Mouse (Mus musculus): Measurements from ENCODE around the gene Map1b. TPM values are rescaled to one million over a fixed set of nuclear protein-coding genes. Genes with fewer than 3 reads are reported as not detected.
A peak's percentile ranks its signal among the peaks of the same experiment; 100 is the strongest.

Map1b gene
- 2.8 and 3.0 TPM in 2 replicates for polyA plus RNA-seq (2015; fragmentation: Nextera tagmentation; extraction: Ambion mirVana)

DNA sequence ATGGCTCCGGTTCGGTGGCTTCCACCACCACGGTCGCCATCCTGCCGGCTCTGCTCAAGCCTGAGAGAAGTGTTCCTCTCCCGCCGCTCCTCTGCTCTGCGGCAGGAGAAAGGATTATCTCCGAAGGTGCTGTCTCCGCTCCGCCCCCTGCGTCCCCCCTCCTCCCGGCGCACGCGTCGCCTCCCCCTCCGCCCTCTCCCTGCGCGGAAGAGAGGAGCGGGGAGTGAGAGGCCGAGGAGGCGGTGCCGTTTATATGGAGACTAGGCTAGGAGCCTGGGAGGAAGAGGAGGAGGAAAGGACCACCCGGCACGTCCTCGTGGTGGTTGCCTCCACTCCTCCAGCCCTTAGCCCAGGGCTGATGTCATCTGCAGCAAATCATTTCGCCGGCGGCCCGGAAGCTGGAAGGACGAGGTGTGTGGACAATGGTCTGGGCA is at the start of gene Map1b:
Gene Map1b (minus strand): TSS at position 93 of the 434 bp plus-strand sequence.
- 0 out of 2 replicates have a peak, but pooled peaks have one; percentile 12 for ATAC-seq (ENCODE audit: insufficient read depth)
- Histone ChIP-seq H3K9ac (no peak within 1 kb of the TSS), H3K27me3 (peaks cover 60% of the 10 kb centered on the region)

DNA sequence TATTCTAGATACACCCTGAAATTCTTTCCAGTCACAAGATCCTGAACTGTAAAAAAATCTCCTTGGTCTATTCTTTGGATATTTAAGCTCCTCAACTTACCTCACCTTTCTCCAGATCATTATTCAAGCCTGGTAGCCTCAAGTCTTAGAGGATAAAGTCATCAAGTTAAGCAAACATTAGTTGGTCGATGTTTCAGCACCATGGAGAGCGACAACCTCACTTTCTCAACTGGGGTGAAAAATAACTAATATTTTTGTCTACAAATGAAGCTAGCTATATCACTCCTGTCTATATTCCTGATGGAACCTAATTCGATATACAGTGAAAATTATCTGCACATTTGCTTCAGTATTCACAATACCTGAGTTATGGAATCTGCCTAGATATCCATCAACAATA is 48.0 kb upstream of the Map1b start:
- Histone ChIP-seq H3K27ac (replicated peaks) (no peak overlapping the region), H3K9me3 (replicated peaks) (no peaks in the 10 kb centered on the region), H3K4me1 (replicated peaks) (no peaks in the 10 kb centered on the region), H3K4me2 (no peak overlapping the region), H3K4me3 (replicated peaks) (no peak overlapping the region), H3K27me3 (no peaks in the 10 kb centered on the region), H3K36me3 (replicated peaks) (no peaks in the 10 kb centered on the region), H3K9ac (no peak overlapping the region)
- 12% methylated on average over 3 of the region's 3 CpGs for WGBS (ENCODE audit: insufficient replicate concordance)
- ATAC-seq (ENCODE audit: insufficient read depth): no peak

More for the DNA sequence above, at the start of gene Map1b:
- Histone ChIP-seq H3K4me3 (replicated peaks) (peak within 1 kb of the TSS; percentile 47), H3K36me3 (replicated peaks) (no peaks in the 10 kb centered on the region), H3K4me1 (replicated peaks) (peaks cover 11% of the 10 kb centered on the region; the same call in 1 of the 2 replicates), H3K27ac (replicated peaks) (no peak within 1 kb of the TSS), H3K9me3 (replicated peaks) (no peaks in the 10 kb centered on the region), H3K4me2 (peak within 1 kb of the TSS; percentile 69)
- under 1% methylated on average over 29 of the region's 32 CpGs for WGBS (ENCODE audit: insufficient replicate concordance)

DNA sequence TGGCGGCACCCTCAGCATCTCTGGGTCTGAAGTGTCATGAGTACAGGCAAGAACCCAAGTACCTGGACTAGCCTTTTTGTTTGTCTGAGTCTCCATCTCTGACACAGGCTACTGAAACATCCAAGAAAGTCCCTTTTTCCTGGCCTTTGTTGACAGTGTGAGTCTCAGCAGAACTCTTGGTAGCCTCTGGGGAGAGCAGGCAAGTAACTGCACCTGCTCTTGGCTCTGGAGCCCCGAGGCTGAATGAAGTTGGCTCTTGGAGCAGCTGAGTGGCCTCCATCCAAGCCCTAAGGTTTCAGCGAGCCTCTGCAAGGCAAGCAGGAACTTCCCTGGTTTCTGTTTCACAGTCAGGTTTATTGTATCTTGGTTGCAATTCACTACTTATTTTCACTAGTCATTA is 46.7 kb upstream of the Map1b start:
- Histone ChIP-seq H3K4me3 (replicated peaks) (no peak overlapping the region), H3K27me3 (no peaks in the 10 kb centered on the region), H3K36me3 (replicated peaks) (no peaks in the 10 kb centered on the region), H3K4me2 (no peak overlapping the region), H3K9me3 (replicated peaks) (no peaks in the 10 kb centered on the region), H3K27ac (replicated peaks) (no peak overlapping the region), H3K9ac (no peak overlapping the region), H3K4me1 (replicated peaks) (no peaks in the 10 kb centered on the region)
- WGBS (ENCODE audit: insufficient replicate concordance): 55% methylated on average over 3 of the region's 3 CpGs
- no peak for ATAC-seq (ENCODE audit: insufficient read depth)

DNA sequence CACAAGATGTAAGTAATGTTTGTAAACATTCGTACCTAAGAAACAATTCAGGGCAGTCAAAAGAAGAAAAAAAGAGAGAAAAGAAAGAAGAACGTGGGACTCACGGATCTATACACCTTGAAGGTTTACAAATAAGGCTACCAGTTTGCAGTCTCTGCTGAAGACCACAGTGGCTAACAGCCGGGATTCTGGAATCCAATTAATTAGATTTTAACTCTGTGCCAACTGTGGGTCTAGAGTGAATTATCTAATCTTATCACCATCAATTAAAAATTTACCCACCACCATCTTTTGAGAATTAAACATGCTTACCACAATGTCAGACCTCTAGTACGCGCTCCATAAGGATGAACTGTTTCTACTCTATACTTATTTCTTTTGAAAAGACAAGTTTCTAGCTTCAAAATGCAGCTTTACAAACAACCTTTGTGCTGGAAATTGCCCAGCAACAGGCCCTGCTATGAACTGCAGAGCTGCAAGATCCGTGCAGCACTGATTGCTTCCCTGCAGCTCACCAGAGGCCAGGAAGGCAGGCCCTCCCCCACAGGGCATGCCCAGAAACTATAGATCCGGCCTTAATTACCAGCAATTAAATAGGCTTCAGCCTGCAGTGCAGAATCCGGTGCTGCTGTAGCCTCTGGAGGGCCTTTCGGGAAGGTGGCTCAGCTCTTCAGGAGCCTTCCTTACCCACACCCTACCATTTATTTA is 45.7 kb upstream of the Map1b start:
- no peak overlapping the region for H3K4me2 ChIP-seq

DNA sequence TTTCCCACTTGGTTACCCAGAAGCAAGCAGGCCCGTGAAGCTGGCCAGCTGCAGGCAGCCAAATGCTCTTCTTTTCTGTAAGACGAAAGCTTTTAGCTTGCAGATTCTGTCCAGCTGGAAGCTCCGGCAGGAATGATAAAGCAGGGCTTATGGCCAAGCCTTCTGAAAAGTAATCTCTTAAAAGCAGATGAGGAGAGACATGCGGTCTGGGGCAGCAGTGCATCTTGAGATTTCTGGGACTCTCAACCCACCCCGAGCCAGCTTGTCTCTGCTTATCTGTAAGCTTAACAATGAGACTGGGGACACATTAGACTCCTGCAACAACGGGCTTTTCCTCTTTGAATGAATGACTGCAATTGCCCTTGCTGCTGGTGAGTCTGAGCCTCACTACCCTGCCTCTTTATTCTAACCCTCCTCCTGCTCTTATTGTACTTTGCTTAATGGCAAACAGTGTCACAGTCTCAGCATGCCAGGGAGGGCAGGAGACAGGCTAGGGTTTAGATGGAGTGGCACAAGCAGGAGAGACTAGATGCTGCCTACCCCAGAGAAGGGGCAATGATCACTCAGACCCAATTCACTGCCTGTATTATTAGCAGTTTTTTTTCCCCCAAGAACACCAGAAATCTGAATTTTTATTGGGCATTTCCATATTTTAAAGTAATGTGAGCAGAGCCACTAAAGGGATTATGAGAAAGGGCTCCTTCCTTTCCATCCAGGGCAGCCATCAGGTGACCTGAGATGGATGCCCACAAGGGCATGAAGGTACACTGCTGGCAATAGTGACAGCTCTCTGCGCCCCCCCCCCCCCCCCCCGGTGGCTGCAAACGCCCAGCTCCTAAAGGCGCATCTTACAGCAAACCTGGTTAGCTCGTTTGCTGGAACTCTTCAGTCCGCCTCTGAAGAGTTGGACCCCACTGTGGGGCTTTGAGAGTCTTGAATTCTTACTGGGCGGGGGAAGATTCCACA is 44.6 kb upstream of the Map1b start:
- ATAC-seq (ENCODE audit: insufficient read depth): no peak
- Histone ChIP-seq H3K4me3 (replicated peaks) (no peak overlapping the region), H3K9me3 (replicated peaks) (no peaks in the 10 kb centered on the region), H3K9ac (no peak overlapping the region), H3K27me3 (no peaks in the 10 kb centered on the region), H3K36me3 (replicated peaks) (no peaks in the 10 kb centered on the region), H3K4me2 (no peak overlapping the region), H3K4me1 (replicated peaks) (no peaks in the 10 kb centered on the region), H3K27ac (replicated peaks) (no peak overlapping the region)
- 46% methylated on average over 13 of the region's 13 CpGs for WGBS (ENCODE audit: insufficient replicate concordance)

More for the DNA sequence above, 45.7 kb upstream of the Map1b start:
- no peaks in the 10 kb centered on the region for H3K36me3 ChIP-seq (replicated peaks)
- WGBS (ENCODE audit: insufficient replicate concordance): 47% methylated on average over 10 of the region's 10 CpGs
- no peaks in the 10 kb centered on the region for H3K27me3 ChIP-seq
- ATAC-seq (ENCODE audit: insufficient read depth): no peak
- H3K27ac ChIP-seq (replicated peaks): no peak overlapping the region
- no peak overlapping the region for H3K4me3 ChIP-seq (replicated peaks)
- no peaks in the 10 kb centered on the region for H3K9me3 ChIP-seq (replicated peaks)
- H3K9ac ChIP-seq: no peak overlapping the region
- H3K4me1 ChIP-seq (replicated peaks): no peaks in the 10 kb centered on the region

DNA sequence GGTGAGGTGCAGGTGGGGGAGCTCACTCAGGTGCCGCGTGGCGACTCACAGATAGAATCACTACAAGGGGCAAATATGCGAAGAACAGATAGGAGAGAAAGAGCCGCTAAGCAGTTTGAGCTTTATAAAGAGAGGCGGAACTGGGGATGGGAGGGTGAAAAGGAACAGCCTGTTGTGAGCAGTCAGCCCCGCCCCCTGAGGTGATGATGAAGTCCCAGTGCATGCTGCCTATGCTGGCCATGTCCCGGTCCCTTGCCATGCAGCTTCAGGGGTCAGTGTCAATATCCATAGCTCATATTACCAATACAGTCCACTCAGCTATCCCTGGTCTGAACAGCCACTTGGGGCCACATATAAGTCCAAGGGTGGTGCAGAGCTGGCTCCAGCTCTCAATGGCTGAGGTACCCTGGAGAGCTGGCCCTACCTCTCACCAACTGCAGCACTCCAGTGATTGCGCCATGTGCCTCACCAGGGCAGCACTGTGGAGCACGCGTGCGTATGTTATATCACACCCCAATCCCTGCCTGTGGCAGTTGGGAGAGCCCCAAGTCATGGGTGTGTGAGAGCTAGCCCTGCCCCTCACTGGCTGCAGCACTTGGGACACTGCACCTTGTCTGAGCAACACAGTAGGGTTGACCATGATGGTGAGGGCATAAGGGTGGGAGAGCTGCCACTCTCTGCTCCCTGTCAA is 42.0 kb upstream of the Map1b start:
- Histone ChIP-seq H3K27ac (replicated peaks) (no peak overlapping the region), H3K36me3 (replicated peaks) (no peaks in the 10 kb centered on the region), H3K9me3 (replicated peaks) (no peaks in the 10 kb centered on the region), H3K27me3 (no peaks in the 10 kb centered on the region), H3K9ac (no peak overlapping the region), H3K4me2 (no peak overlapping the region), H3K4me1 (replicated peaks) (no peaks in the 10 kb centered on the region), H3K4me3 (replicated peaks) (no peak overlapping the region)
- ATAC-seq (ENCODE audit: insufficient read depth): no peak
- WGBS (ENCODE audit: insufficient replicate concordance): 46% methylated on average over 12 of the region's 12 CpGs

DNA sequence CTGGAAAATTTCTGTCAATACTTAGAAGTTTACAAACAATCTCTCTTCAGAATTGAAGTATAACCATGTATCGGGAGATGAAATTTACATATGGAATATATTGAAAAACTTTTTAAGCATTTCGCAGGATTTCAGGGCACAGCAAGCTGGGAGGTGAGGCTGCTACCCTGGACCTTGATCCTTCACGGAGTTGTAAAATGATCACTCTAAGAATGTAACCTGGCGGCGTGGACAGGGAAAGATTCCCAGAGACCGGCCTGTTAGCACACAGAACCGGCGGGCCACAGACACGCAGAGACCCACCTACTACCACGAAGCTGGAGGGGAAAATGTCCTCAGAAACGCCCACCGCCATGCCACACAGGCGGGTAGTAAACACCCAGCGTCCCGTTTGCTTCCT is 41.5 kb upstream of the Map1b start:
- Histone ChIP-seq H3K4me2 (no peak overlapping the region), H3K4me3 (replicated peaks) (no peak overlapping the region), H3K27ac (replicated peaks) (no peak overlapping the region), H3K9ac (no peak overlapping the region), H3K9me3 (replicated peaks) (no peaks in the 10 kb centered on the region), H3K4me1 (replicated peaks) (no peaks in the 10 kb centered on the region), H3K36me3 (replicated peaks) (no peaks in the 10 kb centered on the region), H3K27me3 (no peaks in the 10 kb centered on the region)
- no peak for ATAC-seq (ENCODE audit: insufficient read depth)
- WGBS (ENCODE audit: insufficient replicate concordance): 52% methylated on average over 15 of the region's 15 CpGs

DNA sequence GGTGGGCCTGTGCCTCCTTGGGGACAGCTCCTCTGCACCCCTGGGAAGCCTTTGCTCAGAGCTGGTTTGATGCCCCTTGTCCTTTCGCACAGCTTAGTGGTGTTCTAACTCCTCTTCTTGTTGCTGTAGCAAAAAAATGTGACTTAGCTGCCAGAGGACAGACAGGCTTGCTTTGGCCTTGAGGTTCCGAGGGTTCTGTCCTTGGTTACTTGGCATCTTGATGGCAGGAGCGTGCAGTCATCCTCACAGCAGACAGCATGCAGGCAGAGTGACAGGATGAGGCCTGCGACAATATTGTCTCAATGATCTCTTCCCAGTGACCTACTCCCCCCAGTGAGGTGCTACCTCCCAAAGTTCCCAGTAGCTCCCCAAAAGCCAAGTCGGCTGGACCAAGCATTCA is 41.0 kb upstream of the Map1b start:
- no peak overlapping the region for H3K4me2 ChIP-seq
- H3K9me3 ChIP-seq (replicated peaks): no peaks in the 10 kb centered on the region
- ATAC-seq (ENCODE audit: insufficient read depth): no peak
- no peaks in the 10 kb centered on the region for H3K4me1 ChIP-seq (replicated peaks)
- WGBS (ENCODE audit: insufficient replicate concordance): 63% methylated on average over 5 of the region's 5 CpGs
- no peak overlapping the region for H3K9ac ChIP-seq
- no peak overlapping the region for H3K27ac ChIP-seq (replicated peaks)
- H3K36me3 ChIP-seq (replicated peaks): no peaks in the 10 kb centered on the region
- no peak overlapping the region for H3K4me3 ChIP-seq (replicated peaks)
- H3K27me3 ChIP-seq: no peaks in the 10 kb centered on the region

DNA sequence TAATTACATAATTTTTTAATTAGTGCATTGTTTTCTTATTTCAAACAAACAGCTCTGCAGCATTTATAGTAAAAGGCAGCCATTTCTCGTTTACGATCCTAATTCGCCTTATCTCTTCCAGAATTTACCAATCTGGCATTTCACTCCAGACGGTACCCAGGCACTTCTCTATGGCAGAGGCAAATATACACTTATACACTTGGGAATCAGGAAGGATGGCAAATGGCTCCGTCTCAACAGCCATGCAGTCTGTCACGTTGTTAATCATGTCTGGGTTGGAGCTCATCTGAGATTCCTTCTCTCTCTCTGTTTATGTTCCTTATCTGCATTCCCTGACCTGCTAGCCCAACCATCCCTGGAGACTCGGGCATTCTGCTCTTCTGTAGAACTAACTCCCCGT is 38.6 kb upstream of the Map1b start:
- no peaks in the 10 kb centered on the region for H3K27me3 ChIP-seq
- 41% methylated on average over 8 of the region's 8 CpGs for WGBS (ENCODE audit: insufficient replicate concordance)
- no peak for ATAC-seq (ENCODE audit: insufficient read depth)
- no peak overlapping the region for H3K4me3 ChIP-seq (replicated peaks)
- H3K36me3 ChIP-seq (replicated peaks): no peaks in the 10 kb centered on the region
- H3K27ac ChIP-seq (replicated peaks): no peak overlapping the region
- H3K4me1 ChIP-seq (replicated peaks): no peaks in the 10 kb centered on the region
- no peak overlapping the region for H3K9ac ChIP-seq
- no peak overlapping the region for H3K4me2 ChIP-seq
- no peaks in the 10 kb centered on the region for H3K9me3 ChIP-seq (replicated peaks)

DNA sequence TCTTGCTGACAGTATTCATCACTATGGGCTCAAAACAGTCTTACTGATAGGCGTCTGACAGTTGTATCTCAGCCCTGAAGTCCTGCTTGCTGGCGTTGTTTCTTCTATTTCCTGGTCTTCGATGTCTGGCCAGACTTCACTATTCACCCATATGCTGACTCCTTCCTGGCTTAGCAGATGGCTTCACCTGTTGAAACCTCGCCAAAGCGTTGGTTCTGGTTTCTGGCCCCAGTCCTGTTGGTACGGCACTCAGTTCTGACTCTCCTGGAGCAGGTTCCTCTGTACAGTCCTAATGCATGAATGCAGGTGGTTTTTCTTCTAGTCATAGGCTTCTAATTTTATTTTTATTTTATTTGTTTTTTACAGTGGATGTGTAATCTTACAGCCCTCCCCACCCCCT is 38.1 kb upstream of the Map1b start:
- Histone ChIP-seq H3K9me3 (replicated peaks) (no peaks in the 10 kb centered on the region), H3K4me2 (no peak overlapping the region), H3K4me3 (replicated peaks) (no peak overlapping the region), H3K27ac (replicated peaks) (no peak overlapping the region), H3K4me1 (replicated peaks) (no peaks in the 10 kb centered on the region), H3K27me3 (no peaks in the 10 kb centered on the region), H3K36me3 (replicated peaks) (no peaks in the 10 kb centered on the region), H3K9ac (no peak overlapping the region)
- 63% methylated on average over 6 of the region's 6 CpGs for WGBS (ENCODE audit: insufficient replicate concordance)
- no peak for ATAC-seq (ENCODE audit: insufficient read depth)

DNA sequence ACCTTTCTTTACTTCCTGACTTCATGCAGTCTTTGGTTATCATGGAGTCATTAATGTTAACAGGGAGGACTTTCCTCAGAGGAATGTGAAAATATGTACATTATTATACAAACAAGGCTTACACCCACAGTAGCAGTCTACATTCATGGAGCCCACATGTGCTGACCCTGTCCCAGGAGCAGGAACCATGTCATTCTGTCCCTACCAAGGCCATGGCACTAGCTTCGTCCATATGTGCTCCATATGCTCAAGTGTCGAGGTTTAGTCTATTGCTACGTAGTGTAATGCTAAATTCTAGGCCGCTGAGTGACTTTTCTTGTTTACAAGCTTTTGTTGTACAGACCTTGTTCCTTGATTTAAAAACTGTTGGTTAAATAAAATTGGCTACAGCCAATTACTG is 36.0 kb upstream of the Map1b start:
- Histone ChIP-seq H3K4me3 (replicated peaks) (no peak overlapping the region), H3K27ac (replicated peaks) (no peak overlapping the region), H3K36me3 (replicated peaks) (no peaks in the 10 kb centered on the region), H3K27me3 (no peaks in the 10 kb centered on the region), H3K9ac (no peak overlapping the region), H3K4me1 (replicated peaks) (no peaks in the 10 kb centered on the region), H3K9me3 (replicated peaks) (no peaks in the 10 kb centered on the region), H3K4me2 (no peak overlapping the region)
- WGBS (ENCODE audit: insufficient replicate concordance): 68% methylated on average over 4 of the region's 4 CpGs
- no peak for ATAC-seq (ENCODE audit: insufficient read depth)
